Mouse (Mus musculus): ENCODE data around the gene Ccz1. TPM values are rescaled to one million over a fixed set of nuclear protein-coding genes. Genes with fewer than 3 reads are reported as not detected.
"Not testable (repeated sequence)": the region's sequence is repeated elsewhere in the genome, so short reads cannot be mapped to it uniquely, and the experiment has no call there.

Ccz1 gene
- 10 to 100 TPM; 54.1 to 62.9 TPM for total RNA-seq (2021)
- long read RNA-seq, experiment 1, transcript Ccz1-201 (15 exons, 1,769 nt): major isoform, 42 of 55 reads
- long read RNA-seq, experiment 1, partial matches to known transcripts: 11 of 55 reads
- long read RNA-seq, experiment 1, other reads (novel, unspliced or antisense): 2 of 55 reads
- long read RNA-seq, experiment 2, transcript Ccz1-201 (15 exons, 1,769 nt): major isoform, 21 of 23 reads
- long read RNA-seq, experiment 2, partial matches to known transcripts: 2 of 23 reads
- long read RNA-seq, experiment 2, other reads (novel, unspliced or antisense): 0 of 23 reads

DNA sequence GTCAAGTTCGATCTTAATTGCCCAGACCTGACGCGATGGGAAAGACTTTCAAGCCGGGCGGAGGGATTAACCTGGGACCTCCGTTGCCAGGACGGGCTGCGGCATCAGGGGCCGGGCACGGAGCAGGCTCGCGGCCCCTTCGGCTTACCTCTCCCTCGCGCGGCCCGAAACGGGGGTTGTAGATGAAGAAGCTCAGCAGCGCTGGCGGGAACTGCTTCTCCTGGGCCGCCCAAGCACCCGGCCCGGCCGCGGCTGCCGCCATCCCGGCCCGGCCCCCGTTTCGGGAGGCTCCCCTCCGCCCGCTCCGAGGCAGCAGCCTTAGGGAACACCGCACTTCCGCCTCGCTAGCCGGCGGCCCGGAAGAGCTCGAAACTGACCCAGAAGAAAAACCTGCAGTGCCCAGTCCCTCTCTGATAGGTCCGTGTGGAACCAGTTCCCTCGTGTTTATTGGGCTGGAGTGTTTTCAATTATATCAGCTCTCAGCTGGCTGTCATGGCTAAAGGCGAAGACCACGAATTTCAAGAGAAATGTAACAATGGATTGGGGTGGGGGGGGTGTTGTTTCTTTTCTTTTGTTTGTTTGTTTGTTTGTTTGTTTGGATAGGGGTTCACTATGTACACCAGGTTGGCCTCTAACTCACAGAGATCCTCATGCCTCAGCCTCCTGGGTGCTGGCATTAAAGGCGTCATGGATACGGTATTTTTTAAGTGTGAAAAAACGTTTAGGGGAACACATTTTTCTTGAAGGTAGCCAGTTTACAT lies at the start of gene Ccz1:
TSS of gene Ccz1 (minus strand) at position 327 of the 761 bp plus-strand sequence.
- DNase-seq: peak; percentile 84 to 87

DNA sequence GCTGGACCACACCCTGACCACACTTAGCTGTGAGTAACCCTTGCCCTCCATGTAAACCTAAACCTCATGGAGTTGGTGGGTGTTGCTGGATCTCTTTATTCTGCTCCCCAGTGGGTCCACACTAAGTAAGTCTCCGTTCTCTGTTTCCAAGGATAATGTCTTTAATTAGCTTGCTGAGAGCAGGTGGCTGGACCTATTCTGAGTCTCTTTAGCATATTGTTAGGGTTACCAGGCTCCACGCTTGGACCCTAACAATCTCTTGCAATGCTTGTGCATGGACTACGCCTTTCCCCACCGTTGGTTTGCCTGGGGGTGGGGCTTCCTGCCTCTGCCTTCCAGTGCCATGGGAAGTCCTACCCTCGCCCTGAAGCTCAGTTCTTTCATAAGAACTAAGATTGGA lies 49.4 kb upstream of the Ccz1 start:
- DNase-seq: no peak

DNA sequence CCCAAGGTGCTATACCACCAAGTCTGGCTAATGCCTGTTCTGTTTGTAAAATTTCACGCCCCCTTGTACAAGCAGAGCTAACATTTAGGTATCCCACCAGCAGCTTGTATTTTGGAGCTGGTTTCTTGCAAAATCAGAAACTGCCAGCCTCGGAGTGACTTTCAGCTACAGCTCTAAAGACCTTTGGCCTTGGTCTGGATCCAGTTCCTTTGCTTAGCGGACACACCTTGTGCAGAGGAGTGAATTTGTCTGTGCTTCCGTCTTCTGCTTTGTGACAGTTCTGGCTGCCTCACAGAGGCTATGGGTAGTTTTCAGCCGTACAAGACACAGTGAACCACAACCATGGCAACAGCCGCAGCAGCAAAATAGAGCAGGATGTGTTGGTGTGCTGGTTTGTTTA lies 39.7 kb upstream of the Ccz1 start:
- no peak for DNase-seq

DNA sequence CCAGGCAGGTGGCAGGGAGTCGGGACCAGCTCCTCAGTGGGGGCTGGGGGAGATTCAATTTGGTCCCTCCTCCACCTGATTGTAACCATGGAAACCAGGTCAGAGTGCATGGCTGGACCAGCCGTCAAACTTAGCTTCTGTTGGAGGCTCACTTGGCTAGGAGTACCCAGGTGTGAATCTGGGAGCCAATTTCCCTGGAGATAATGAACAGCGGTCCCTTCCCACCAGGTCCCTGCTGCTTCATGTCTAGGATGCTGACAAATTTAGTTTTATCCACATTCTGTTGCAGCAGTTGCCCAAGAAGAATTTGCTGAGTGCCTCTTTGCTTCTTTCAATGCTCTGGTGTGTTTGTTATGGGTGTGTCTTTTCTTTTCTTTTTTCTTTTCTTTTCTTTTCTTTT lies 38.8 kb upstream of the Ccz1 start:
- DNase-seq: no peak

DNA sequence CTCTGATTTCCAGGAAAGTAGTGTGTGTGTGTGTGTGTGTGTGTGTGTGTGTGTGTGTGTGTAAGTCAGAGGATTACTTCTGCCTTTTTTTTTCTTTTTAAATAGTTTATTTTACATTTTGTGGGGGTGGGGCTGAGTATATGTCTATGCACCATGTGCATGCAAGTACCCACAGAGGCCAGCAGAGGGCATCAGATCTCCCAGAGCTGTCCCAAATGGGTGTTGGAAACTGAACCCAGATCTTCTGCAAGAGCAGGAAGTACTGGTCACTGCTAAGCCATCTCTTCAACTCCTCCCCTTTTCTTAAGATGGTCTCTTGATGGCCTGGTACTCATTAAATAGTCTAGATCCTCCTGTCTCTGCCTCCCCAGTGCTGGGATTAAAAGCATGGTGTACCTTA lies 36.6 kb upstream of the Ccz1 start:
- peak; percentile 5 to 16 for DNase-seq

DNA sequence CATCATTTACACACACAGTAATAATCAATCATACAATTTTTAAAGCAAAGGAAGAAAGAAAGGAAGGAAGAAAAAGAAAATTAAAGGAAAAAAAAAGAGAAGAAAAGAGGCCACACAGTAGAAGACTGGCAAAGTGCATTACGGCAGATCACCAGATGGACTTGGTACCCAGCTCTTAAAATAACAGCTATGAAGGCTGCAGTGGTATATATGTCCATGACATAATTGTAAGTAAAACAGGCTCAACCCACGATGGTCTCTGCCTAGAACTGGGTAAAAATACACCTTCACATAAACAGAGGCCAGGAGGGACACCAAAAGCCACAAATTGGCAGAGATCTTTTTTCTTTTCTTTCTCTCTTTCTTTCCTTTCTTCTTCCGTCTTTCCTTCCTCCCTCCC lies 35.2 kb upstream of the Ccz1 start:
- no peak for DNase-seq

DNA sequence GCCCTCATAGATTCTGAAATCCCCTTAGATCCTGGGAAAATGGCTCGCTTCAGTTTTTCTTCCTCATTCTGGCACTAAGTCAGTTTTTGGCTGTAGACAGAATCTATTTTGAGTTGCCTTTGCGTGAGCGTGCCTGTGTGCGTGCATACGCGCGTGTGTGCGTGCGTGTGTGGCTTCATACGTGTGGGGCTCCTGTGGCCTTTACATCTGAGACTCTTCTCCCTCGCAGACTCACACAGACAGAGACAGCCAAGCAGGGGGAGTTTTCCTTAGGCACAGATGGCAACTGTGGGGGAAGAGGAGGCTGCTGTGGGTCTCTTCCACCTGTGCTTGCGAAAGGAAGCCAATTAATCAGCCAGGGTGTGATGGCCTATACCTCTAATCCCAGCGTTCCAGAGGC lies 32.6 kb upstream of the Ccz1 start:
- no peak for DNase-seq

DNA sequence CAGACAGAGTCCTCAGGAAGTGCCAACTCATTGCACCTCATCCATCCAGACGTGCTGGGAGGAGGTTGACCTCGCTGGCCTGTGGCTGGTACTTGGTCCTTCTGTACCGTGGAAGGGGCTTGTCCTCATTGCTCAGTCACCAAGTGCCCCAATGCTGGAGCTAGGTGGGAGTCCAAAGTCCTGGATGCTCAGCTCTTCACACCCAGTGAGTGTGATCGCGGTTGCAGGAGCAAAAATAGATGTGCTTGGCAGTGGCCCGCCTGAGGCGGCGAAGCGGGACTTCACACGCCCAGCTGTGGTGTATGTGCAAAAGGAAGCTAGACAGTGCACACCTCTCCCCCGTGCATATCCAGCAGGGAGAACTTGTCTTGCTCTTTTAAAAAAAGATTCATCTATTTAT lies 28.5 kb upstream of the Ccz1 start:
- DNase-seq: no peak

DNA sequence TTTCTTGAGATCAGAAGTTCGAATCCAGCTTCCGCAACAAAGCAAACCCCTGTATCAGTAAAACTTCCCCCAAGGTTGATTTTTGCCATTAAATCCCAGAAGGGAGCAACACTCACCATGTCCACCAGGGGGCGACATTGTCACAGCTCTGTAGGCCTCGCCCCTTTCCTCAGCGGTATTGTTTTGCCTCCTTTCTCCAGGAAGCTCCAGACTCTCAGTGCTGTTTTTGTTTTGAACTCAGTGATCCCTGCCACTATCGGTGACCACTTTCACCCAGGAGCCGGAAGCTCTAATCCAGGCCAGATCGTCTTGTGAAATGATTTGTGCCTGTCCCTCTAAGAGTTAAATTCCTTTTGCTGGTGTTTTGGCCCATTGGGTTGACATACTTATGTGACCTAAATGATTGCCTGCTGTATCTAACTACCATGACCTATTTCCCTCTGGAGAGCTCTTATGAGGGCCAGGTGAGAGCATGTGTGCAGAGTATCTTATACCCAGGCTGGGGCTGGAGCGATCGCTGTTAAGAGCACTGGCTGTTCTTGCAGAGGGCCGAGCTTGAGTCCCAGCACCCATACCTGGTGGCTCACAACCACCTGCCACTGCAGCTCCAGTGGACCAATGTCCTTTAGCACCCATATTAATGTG lies 26.2 kb upstream of the Ccz1 start:
- peak; percentile 81 to 83 for DNase-seq

DNA sequence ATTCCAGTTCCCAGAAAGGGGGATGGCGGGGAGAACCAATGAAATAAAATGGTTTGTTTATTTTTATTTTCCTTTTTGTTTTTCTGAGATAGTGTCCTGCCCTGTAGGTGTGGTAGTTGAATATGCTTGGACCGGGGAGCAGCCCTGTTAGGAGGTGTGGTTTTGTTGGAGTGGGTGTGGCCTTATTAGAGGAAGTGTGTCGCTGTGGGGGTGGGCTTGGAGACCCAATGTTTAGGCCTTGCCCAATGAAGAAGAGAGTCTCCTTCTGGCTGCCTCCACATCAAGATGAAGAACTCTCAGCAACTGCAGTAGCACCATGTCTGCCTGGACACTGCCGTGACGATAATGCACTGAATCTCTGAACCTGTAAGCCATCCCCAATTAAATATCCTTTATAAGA lies 25.2 kb upstream of the Ccz1 start:
- no peak for DNase-seq

DNA sequence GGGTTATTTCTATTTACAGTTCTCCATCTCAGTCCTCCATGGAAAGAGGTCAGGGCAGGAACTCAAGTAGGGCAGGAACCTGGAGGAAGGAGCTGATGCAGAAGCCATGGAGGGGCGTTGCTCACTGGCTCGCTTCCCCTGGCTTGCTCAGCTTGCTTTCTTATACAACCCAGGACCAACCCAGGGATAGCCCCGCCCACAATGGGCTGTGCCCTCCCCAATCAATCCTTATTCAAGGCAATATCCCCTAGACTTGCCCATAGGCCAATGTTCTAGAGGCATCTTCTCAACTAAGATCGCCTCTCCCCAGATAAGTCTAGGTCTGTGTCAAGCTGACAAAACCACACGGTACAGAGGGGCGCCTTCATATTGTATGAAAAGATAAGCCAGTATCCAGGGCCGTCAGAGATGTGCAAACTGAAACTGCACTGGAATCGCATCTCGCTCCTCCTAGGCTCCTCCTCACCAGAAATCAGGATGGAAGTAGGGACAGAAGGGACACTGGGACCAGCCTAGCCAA lies 24.5 kb upstream of the Ccz1 start:
- DNase-seq: peak in 1 of 2 experiments; percentile 4

DNA sequence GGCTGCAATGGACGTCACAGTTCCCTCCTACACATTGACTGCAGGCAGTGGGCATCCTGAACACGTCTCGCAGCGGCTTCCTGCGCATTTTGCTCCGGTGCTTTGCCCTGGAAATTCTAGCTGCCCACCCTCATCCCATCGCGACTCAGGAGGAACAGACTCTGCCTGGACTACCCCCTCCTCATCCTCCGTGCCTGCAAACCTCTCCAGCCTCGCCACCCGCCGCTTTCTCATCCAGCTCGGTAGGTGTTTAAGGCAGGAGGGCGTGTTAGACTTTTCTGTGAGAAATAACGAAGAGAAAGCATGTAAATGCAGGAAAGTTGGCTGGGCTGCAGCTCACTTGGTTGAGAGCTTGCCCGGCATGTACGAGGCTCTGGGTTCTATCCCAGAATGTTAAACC lies 22.3 kb upstream of the Ccz1 start:
- no peak for DNase-seq

DNA sequence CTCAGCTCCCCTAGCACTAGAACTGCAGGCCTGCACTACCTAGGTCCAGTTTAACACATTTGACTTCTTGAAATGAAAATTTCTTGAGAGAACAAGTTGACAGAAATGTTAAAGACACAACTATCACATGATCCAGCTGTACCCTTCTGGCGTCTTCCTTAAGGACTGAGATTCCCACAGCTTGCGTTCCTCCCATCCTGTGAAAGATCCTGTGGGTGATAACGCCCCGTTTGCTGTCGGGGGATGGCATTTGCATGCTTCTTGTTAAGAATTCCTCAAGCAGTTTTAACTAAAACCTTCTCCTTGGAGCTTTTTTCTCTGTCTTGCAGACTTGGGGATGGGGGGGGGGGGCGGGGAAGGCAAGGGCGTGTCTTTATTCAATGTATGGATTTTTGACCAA lies 19.9 kb upstream of the Ccz1 start:
- no peak for DNase-seq

DNA sequence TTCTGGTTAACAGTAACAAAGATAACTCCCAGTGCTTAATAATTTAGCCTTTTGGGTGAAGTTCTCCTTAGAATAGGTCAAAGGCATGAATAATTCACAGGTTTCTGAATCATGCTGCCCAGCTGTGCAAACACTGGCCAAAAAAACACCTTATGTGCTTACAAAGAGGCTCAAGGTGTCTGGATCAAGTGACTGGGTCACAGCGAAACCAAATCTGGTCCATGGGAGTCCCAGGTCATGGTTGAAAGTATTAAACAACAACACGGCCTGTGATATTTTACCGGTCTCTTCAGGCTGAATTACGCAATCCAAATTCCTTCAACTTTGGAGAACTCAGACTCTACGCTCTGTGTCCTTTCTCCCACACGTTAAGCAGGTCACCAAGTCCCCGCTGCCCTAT lies 17.8 kb upstream of the Ccz1 start:
- no peak for DNase-seq

DNA sequence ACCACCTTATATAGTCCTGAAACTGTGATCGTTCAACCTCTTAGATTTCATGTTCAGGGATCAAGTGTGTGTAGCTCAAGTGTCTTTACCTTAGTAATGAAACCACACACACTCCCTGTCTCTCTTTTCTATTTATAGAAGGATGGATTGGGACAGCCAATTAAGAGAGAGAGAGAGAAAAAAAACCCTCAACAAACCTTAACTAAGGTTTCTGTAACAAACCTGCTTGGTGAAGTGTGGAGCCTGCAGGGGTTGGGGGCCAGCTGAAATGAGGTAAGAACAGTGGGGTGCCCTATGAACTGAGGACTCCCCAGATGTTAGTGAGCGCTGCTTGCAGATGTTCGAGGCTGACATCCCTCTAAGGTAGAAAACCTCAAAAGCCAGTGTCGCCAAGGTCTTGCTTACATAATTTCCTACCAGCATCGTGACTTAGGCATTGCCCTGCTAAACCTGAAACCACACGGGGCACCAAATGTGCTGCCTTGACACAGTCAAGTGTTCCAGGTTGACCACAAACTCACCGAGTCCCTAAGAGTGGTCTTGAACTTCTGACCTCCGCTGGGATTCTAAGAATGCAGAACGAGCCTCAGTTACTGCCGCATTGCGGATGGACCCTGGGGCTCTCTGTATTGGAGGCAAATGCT lies 12.1 kb upstream of the Ccz1 start, which contains the start of gene Ocm:
TSS of gene Ocm (minus strand) at position 51 of the 644 bp plus-strand sequence.
- DNase-seq: no peak

DNA sequence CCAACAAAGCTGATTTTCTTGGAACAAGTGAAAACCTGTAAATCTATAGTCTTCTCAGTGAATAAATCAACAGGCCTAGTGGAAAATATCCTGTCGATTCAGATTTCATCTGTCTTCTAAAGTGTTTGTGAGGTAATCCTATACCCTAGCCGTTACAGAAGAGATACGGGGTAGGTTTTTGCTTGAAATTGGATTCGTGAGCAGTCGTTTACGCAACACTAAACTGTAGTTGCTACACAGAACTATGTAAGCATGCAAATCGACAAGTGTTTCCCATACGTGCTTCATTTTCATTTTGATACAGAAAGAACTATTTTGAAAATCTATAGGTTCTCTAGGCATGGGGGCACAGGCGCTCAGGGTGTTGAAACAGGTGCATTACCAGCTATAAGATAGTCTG lies 1.2 kb upstream of the Ccz1 start:
- DNase-seq: no peak

DNA sequence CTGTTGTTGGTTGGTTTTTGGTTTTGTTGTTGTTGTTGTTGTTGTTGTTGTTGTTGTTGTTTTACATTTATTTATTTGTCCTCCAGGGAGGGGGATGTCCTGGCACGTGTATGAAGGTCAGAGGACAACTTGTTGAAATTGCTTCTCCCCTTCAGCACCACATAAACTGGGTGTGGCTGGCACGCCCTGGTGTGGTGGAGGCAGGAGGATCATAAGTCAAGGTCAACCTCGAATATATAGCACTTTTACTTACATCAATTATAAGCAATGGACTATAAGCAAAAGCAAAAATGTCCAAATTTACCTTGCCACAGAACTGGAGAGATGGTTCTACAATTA lies 604 bp upstream of the Ccz1 start:
- DNase-seq: no peak

DNA sequence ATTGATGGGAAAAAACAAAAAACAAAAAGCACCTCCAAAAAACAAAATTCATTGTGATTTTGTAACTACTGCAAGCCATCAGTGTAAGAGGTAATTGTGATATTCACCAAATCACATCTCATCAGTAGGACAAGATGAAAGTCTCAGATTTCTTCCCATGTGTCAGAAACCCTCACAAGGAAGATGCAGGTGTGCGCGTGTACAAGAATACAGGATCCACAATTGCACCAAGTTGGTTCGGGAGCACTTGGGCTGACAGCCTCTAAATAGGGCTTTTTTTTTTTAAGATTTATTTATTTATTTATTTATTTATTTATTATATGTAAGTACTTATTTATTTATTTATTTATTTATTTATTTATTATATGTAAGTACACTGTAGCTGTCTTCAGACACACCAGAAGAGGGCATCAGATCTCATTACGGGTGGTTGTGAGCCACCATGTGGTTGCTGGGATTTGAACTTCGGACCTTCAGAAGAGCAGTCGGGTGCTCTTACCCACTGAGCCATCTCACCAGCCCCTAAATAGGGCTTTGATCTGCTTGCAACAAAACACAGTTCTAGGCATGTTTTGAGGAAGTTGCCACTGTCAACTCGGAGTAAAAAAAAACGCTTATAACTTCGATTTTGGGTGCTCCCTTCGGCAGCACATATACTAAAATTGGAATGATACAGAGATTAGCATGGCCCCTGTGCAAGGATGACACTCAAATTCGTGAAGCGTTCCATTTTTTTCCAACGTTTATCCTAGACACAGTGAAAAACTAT lies 1.1 kb downstream of the Ccz1 start:
- not testable (repeated sequence) for DNase-seq

DNA sequence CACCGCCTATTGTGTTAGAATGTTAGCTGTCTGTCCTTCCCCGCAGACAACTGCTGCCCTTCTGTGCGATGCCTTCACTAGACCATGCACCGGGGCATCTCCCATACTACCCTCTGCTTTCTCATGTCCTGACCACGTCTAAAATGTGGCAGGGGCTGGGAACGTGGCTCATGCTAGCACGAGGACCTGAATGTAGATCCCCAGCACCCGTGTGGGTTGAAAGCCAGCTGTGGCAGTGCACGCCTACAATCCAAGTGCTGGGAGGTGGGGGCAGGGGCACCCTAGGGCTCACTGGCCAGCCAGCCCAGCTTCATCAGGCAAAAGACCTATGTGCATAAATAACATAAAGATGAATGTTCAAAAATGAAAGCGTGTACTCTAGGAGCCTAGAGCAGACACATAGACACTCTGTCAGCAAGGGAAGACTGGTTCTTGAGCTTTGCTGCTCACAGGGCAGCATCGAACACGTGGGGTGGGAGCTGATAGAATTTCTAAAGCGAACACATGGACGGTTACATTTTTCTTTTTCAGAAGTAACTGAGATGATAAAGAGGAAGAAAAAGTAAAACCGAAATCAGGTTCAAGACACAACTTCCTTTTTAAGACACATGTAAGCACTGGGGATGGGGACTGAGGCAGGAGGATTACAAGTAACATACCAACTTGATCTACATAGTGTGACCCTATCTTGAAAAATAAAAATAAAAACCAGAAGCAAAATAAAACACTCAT lies 12.1 kb downstream of the Ccz1 start:
- no peak for DNase-seq

DNA sequence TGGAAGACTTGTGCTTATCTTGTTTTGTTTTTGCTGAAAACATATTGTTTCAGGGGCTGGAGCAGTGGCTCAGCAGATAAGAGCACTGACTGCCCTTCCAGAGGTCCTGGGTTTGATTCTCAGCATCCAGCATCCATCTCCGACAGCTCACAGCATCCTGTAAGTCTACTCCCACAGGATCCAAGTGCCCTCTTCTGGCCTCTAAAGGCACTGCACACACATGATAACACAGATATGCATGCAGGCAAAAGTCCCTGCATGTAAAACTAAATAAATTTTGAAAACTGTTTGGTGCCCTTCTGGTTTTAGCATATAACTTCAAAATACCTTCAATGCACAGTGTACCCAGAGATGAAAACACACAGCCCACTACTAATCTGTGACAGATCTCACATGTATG lies 15.3 kb downstream of the Ccz1 start:
- no peak for DNase-seq

All from adrenal gland, postnatal 36 days (tissue).